Mouse (Mus musculus) C2C12 (cell line): Measurements from ENCODE around the gene Olfr790. TPM values are rescaled to one million over a fixed set of nuclear protein-coding genes. Genes with fewer than 3 reads are reported as not detected.

ENCODE experiments used
- H3K27me3 ChIP-seq: one replicate; pipeline ENCODE4 v1.6.1; 2011; ENCODE audit not compliant: control insufficient read depth, insufficient read depth, insufficient read length
- H3K36me3 ChIP-seq: one replicate; pipeline ENCODE4 v1.6.1; 2011; ENCODE audit not compliant: control insufficient read depth, insufficient read depth
- H3K4me3 ChIP-seq: one replicate; pipeline ENCODE4 v1.5.1; 2011; ENCODE audit warnings: mild to moderate bottlenecking, control low read depth; ENCODE audit not compliant: poor library complexity, insufficient read depth, severe bottlenecking
- H3K79me2 ChIP-seq: one replicate; pipeline ENCODE4 v1.6.1; 2011; ENCODE audit not compliant: control insufficient read depth, insufficient read depth
- H3K79me3 ChIP-seq: one replicate; pipeline ENCODE4 v1.6.1; 2011; ENCODE audit warnings: low read depth, control low read depth
- H3ac ChIP-seq: one replicate; pipeline ENCODE3; 2011; ENCODE audit warnings: low read depth; ENCODE audit not compliant: control insufficient read depth, insufficient read length
- CEBPB ChIP-seq: IDR thresholded peaks from one replicate; pipeline ENCODE4 v1.6.1; 2011; ENCODE audit warnings: low read depth, mild to moderate bottlenecking, control low read depth, moderate library complexity
- CTCF ChIP-seq: IDR thresholded peaks from one replicate; pipeline ENCODE4 v1.5.1; 2011; ENCODE audit not compliant: control insufficient read depth, insufficient read depth, insufficient read length
- FOSL1 ChIP-seq: IDR thresholded peaks from one replicate; pipeline ENCODE4 v1.8.0; 2011; ENCODE audit warnings: mild to moderate bottlenecking, low read length; ENCODE audit not compliant: poor library complexity, insufficient read depth, severe bottlenecking
- MAX ChIP-seq: IDR thresholded peaks from one replicate; pipeline ENCODE4 v1.6.1; 2011; ENCODE audit warnings: mild to moderate bottlenecking, control low read depth
- MYOD1 ChIP-seq: IDR thresholded peaks from one replicate; pipeline ENCODE4 v1.6.1; 2011; ENCODE audit warnings: low read depth; ENCODE audit not compliant: control insufficient read depth, insufficient read length
- MYOG ChIP-seq: IDR thresholded peaks from one replicate; pipeline ENCODE4 v1.6.1; 2011; ENCODE audit not compliant: control insufficient read depth, insufficient read length; ENCODE audit errors: extremely low read depth
- USF1 ChIP-seq: IDR thresholded peaks from one replicate; pipeline ENCODE4 v1.6.1; 2011; ENCODE audit warnings: low read depth, mild to moderate bottlenecking, control low read depth, moderate library complexity
- long read RNA-seq, 2 experiments: library from polyadenylated mRNA; unstranded; transcript quantifications; one replicate each; pipeline ENCODE4 v2.0.0; 2019 to 2020
- polyA plus RNA-seq: library from polyadenylated mRNA; unstranded; fragments of >200 nt; fragmentation: generic; extraction: Trizol; gene quantifications from one replicate; pipeline ENCODE4 v1.2.1, GENCODE M21; 2012; ENCODE audit warnings: missing spikeins

Olfr790 gene
- polyA plus RNA-seq: not detected
- long read RNA-seq, experiment 1: 0 reads
- long read RNA-seq, experiment 2: 0 reads

GRCm38 (mm10) chr10:129498192-129498591, at the start of gene Olfr790:
TSS of gene Olfr790 (plus strand) at chr10:129498492.
- no peaks in the 10 kb centered on the region for H3K79me2 ChIP-seq
- TF ChIP-seq CTCF (no peak), MAX (no peak), CEBPB (no peak), MYOD1 (no peak), MYOG (no peak), USF1 (no peak), FOSL1 (no peak)
- no peaks in the 10 kb centered on the region for H3K27me3 ChIP-seq
- no peaks in the 10 kb centered on the region for H3K36me3 ChIP-seq
- no peaks in the 10 kb centered on the region for H3K79me3 ChIP-seq
- no peak within 1 kb of the TSS for H3ac ChIP-seq
- H3K4me3 ChIP-seq: no peak within 1 kb of the TSS

GRCm38 (mm10) chr10:129461562-129461961, 36.7 kb upstream of the Olfr790 start, which contains the start of gene Olfr787:
TSS of gene Olfr787 (plus strand) at chr10:129461862.
- H3ac ChIP-seq: no peak within 1 kb of the TSS
- H3K4me3 ChIP-seq: no peak within 1 kb of the TSS
- H3K27me3 ChIP-seq: no peaks in the 10 kb centered on the region
- no peaks in the 10 kb centered on the region for H3K79me3 ChIP-seq
- H3K36me3 ChIP-seq: no peaks in the 10 kb centered on the region
- no peaks in the 10 kb centered on the region for H3K79me2 ChIP-seq
- TF ChIP-seq MYOG (no peak), MAX (no peak), FOSL1 (no peak), CEBPB (no peak), USF1 (no peak)

- H3K27me3 ChIP-seq: no peaks in the 10 kb centered on the region
- no peak within 1 kb of the TSS for H3K4me3 ChIP-seq
- no peaks in the 10 kb centered on the region for H3K36me3 ChIP-seq
- H3ac ChIP-seq: no peak within 1 kb of the TSS
- TF ChIP-seq MAX (no peak), FOSL1 (no peak), MYOD1 (no peak), MYOG (no peak), CTCF (no peak), USF1 (no peak), CEBPB (no peak)
- no peaks in the 10 kb centered on the region for H3K79me3 ChIP-seq
- H3K79me2 ChIP-seq: no peaks in the 10 kb centered on the region
Measured at GRCm38 (mm10) chr10:129470698-129471097, 27.6 kb upstream of the Olfr790 start, which contains the start of gene Olfr788. TSS of gene Olfr788 (plus strand) at chr10:129470998.

- Histone ChIP-seq H3ac (no peak overlapping the region), H3K79me3 (no peaks in the 10 kb centered on the region), H3K4me3 (no peak overlapping the region), H3K79me2 (no peaks in the 10 kb centered on the region), H3K27me3 (no peaks in the 10 kb centered on the region), H3K36me3 (no peaks in the 10 kb centered on the region)
- TF ChIP-seq MYOG: no peak
- TF ChIP-seq USF1: no peak
- no peak for TF ChIP-seq FOSL1
- no peak for TF ChIP-seq MAX
- TF ChIP-seq CEBPB: no peak
- no peak for TF ChIP-seq CTCF
- no peak for TF ChIP-seq MYOD1
Measured at GRCm38 (mm10) chr10:129473256-129473655, 25.0 kb upstream of the Olfr790 start.

GRCm38 (mm10) chr10:129473723-129474122, 24.6 kb upstream of the Olfr790 start:
- no peaks in the 10 kb centered on the region for H3K79me2 ChIP-seq
- no peak for TF ChIP-seq MYOD1
- TF ChIP-seq MAX: no peak
- no peak for TF ChIP-seq USF1
- TF ChIP-seq CEBPB: no peak
- no peak for TF ChIP-seq MYOG
- H3K36me3 ChIP-seq: no peaks in the 10 kb centered on the region
- no peak overlapping the region for H3ac ChIP-seq
- H3K27me3 ChIP-seq: no peaks in the 10 kb centered on the region
- no peak overlapping the region for H3K4me3 ChIP-seq
- H3K79me3 ChIP-seq: no peaks in the 10 kb centered on the region

GRCm38 (mm10) chr10:129484452-129484851, 13.8 kb upstream of the Olfr790 start, which contains the start of gene Olfr789:
TSS of gene Olfr789 (plus strand) at chr10:129484752.
- H3K27me3 ChIP-seq: no peaks in the 10 kb centered on the region
- no peaks in the 10 kb centered on the region for H3K79me3 ChIP-seq
- no peak within 1 kb of the TSS for H3K4me3 ChIP-seq
- no peaks in the 10 kb centered on the region for H3K36me3 ChIP-seq
- H3K79me2 ChIP-seq: no peaks in the 10 kb centered on the region
- no peak within 1 kb of the TSS for H3ac ChIP-seq
- no peak for TF ChIP-seq MYOD1
- TF ChIP-seq MYOG: no peak
- TF ChIP-seq CEBPB: no peak
- no peak for TF ChIP-seq MAX
- no peak for TF ChIP-seq CTCF
- no peak for TF ChIP-seq FOSL1
- no peak for TF ChIP-seq USF1
